Mouse (Mus musculus): ENCODE measurements around the gene Pank3.

DNA sequence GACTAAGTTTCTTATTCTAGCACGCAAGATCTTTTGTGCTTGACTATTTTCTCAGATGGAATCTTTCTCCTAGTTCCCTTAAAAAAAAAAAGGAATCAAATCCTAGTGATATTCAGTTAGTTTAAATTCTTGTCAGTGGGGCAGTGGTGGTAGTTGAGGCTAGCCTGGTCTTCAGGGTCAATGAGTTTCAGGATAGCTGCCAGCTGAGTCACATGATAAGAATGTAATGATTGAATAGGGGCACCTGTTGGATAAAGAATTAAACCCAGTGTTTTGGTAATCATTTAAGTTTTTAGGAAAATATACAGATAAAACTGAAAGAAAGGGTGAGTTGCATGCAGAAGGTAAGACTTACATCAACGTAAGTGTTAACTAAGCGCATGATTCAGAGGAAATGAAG is 6.3 kb downstream of the Pank3 start:
- no peak for TF ChIP-seq MXI1 (IDR thresholded peaks at IDR 0.05; ENCODE audit: low read depth, low read length)
- no peak for TF ChIP-seq E2F4 (IDR thresholded peaks at IDR 0.05; ENCODE audit: insufficient replicate concordance, low read depth, low read length)
- no peak for TF ChIP-seq SIN3A (IDR thresholded peaks at IDR 0.05; ENCODE audit: low read length)
- TF ChIP-seq MYC (IDR thresholded peaks at IDR 0.05; ENCODE audit: low read depth, low read length) = no peak
